Mouse (Mus musculus) embryonic facial prominence, embryonic 13.5 days (tissue): Measurements from ENCODE around the gene Cda. TPM values are rescaled to one million over a fixed set of nuclear protein-coding genes. Genes with fewer than 3 reads are reported as not detected.

ENCODE experiments used
- ATAC-seq: fragments of 200-750 bp; cut with Nextera tagmentation; 2 replicates; pipeline ENCODE4 v1.8.0; 2017; ENCODE audit warnings: low read depth; ENCODE audit not compliant: insufficient number of reproducible peaks, insufficient read depth, low FRiP score, low TSS enrichment
- H3K27ac ChIP-seq: fragments of 300-500 bp; sonication (generic); 2 replicates; pipeline ENCODE4 v1.5.1; 2015; ENCODE audit warnings: moderate library complexity, mild to moderate bottlenecking, inconsistent platforms
- H3K27me3 ChIP-seq: fragments of 300-500 bp; sonication (generic); 2 replicates; pipeline ENCODE4 v1.6.1; 2015; ENCODE audit warnings: mild to moderate bottlenecking, inconsistent platforms
- H3K36me3 ChIP-seq: fragments of 300-500 bp; sonication (generic); 2 replicates; pipeline ENCODE4 v1.6.1; 2015; ENCODE audit warnings: mild to moderate bottlenecking, inconsistent platforms
- H3K4me1 ChIP-seq: fragments of 300-500 bp; sonication (generic); 2 replicates; pipeline ENCODE4 v1.6.1; 2015; ENCODE audit warnings: inconsistent platforms
- H3K4me2 ChIP-seq: fragments of 300-500 bp; sonication (generic); 2 replicates; pipeline ENCODE4 v1.6.1; 2015; ENCODE audit warnings: moderate library complexity, mild to moderate bottlenecking, inconsistent platforms
- H3K4me3 ChIP-seq: fragments of 300-500 bp; sonication (generic); 2 replicates; pipeline ENCODE4 v1.5.1; 2015; ENCODE audit warnings: mild to moderate bottlenecking, inconsistent platforms
- H3K9ac ChIP-seq: fragments of 300-500 bp; sonication (generic); 2 replicates; pipeline ENCODE4 v1.6.1; 2015; ENCODE audit warnings: mild to moderate bottlenecking, inconsistent platforms
- H3K9me3 ChIP-seq: fragments of 300-500 bp; sonication (generic); 2 replicates; pipeline ENCODE4 v1.6.1; 2016; ENCODE audit warnings: inconsistent platforms
- WGBS: fragments of 180-500 bp; shearing (Covaris S2); methylation state at CpG from one replicate; pipeline ENCODE4 v1.1.7; 2015; ENCODE audit warnings: mixed read lengths; 5-methylcytosine and 5-hydroxymethylcytosine counted together
- polyA plus RNA-seq: library from polyadenylated mRNA; unstranded; fragments of >200 nt; fragmentation: Nextera tagmentation; extraction: Ambion mirVana; gene quantifications from 2 replicates; pipeline ENCODE4 v1.2.1, GENCODE M21; 2015

The Cda gene
- polyA plus RNA-seq, 1 experiment from 2014 or later: 4.1 TPM

DNA sequence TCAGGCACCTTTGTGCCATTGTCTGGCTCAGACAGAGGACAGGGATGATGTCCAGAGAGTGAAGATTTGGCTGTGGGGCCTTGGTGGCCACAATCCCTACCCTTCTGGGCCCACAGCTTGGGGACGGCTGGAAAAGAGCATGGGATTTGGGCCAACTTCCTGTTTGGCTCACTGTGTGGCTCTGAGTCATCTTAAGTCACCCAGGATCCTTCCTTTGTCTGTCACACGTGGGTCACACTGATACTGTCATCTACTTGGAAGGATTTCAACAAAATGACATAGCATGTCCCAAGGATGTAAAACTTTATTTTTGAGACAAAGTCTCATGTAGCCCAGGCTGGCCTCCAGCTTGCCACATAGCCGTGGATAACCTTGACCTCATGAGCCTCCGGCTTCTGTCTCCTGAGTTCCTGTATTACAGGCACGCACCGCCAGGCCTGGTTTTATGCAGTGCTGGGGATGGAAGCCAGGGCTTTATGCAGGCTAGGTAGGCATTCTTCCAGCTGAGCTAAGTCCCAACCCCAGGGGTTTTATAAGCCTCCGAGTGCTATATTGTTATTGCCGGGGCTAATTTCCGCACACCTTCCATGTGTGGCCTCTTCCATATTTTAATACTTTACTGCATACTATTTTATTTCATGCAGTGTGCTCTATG, 22.8 kb downstream of the Cda start:
- no peak for ATAC-seq
- no peak overlapping the region for H3K4me2 ChIP-seq
- H3K9ac ChIP-seq: no peak overlapping the region
- H3K4me1 ChIP-seq: peaks cover 5% of the 10 kb centered on the region
- no peaks in the 10 kb centered on the region for H3K27me3 ChIP-seq
- no peak overlapping the region for H3K27ac ChIP-seq
- 81% methylated on average over 9 of the region's 9 CpGs for WGBS
- no peaks in the 10 kb centered on the region for H3K9me3 ChIP-seq
- H3K36me3 ChIP-seq: no peaks in the 10 kb centered on the region
- no peak overlapping the region for H3K4me3 ChIP-seq

DNA sequence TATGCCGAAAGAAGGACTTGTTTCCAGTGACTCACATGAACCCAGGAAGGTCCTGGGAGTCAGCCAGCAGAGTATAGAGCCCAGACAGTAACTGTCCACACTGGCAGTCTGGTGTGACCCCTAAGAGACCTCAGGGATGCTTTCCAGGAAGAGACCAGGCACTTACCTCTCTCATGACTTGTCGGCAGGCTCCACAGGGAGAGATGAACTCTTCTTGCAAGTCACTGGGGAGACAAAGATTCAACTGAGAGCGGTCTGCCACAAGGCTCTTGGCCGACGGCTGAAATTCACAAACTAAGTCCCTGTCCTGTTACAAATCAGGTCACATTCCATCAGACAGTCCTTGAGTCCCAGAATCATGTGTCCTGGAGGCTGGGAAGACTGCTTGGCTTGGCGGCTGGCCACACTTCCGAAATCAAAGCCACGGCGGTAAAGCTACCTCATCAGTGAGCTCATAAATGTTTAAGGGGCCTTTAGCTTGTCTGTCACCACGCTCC, 24.4 kb downstream of the Cda start:
- no peak for ATAC-seq
- no peak overlapping the region for H3K4me2 ChIP-seq
- no peaks in the 10 kb centered on the region for H3K9me3 ChIP-seq
- no peaks in the 10 kb centered on the region for H3K36me3 ChIP-seq
- H3K27me3 ChIP-seq: no peaks in the 10 kb centered on the region
- no peak overlapping the region for H3K27ac ChIP-seq
- no peak overlapping the region for H3K9ac ChIP-seq
- 69% methylated on average over 10 of the region's 10 CpGs for WGBS
- peaks cover 8% of the 10 kb centered on the region for H3K4me1 ChIP-seq
- H3K4me3 ChIP-seq: no peak overlapping the region

DNA sequence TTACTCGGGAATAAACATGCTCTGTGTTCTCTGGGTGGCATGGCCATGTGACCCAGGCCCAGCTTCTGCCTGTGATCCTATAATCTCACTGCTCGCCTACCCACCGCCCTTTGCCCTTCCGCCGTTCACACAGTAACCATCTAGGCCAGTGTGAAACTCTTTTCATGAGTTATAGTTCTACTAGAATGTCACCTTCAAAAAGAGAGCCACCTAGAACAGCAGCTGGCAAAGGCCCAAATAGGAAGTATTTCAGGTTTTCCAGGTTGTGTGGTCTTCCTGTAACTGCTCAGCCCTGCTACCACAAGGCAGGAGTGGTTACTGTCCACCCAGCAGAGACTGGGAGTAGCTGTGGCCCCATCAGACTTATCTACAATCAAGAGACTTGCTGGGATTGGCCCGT, 25.0 kb downstream of the Cda start:
- Histone ChIP-seq H3K27ac (no peak overlapping the region), H3K9ac (no peak overlapping the region), H3K4me3 (no peak overlapping the region), H3K4me2 (no peak overlapping the region), H3K27me3 (no peaks in the 10 kb centered on the region), H3K4me1 (peaks cover 8% of the 10 kb centered on the region), H3K9me3 (no peaks in the 10 kb centered on the region), H3K36me3 (no peaks in the 10 kb centered on the region)
- no peak for ATAC-seq
- WGBS: 83% methylated on average over 6 of the region's 6 CpGs

DNA sequence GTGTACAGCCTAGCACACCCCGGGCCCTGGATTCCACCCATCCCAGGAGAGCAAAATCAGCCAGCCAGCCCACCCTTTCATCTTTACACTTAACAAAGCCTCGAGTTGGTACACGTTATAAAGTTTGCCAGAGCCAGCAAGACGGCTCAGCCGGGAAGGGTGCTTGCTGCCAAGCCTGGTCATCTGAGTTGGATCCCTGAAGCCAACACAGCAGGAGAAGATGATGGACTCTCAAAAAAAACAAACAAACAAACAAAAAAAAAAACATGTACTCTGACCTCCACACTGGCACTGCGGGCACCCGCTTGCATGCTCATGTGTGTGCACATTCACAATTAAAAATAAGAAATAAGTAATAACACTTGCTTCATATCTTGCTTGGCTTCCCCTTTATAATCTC, 25.7 kb downstream of the Cda start:
- no peak overlapping the region for H3K4me2 ChIP-seq
- no peaks in the 10 kb centered on the region for H3K27me3 ChIP-seq
- H3K4me1 ChIP-seq: peaks cover 8% of the 10 kb centered on the region
- H3K27ac ChIP-seq: no peak overlapping the region
- H3K4me3 ChIP-seq: no peak overlapping the region
- no peaks in the 10 kb centered on the region for H3K9me3 ChIP-seq
- ATAC-seq: no peak
- no peaks in the 10 kb centered on the region for H3K36me3 ChIP-seq
- 74% methylated on average over 7 of the region's 7 CpGs for WGBS
- no peak overlapping the region; the same call in 1 of the 2 replicates for H3K9ac ChIP-seq

DNA sequence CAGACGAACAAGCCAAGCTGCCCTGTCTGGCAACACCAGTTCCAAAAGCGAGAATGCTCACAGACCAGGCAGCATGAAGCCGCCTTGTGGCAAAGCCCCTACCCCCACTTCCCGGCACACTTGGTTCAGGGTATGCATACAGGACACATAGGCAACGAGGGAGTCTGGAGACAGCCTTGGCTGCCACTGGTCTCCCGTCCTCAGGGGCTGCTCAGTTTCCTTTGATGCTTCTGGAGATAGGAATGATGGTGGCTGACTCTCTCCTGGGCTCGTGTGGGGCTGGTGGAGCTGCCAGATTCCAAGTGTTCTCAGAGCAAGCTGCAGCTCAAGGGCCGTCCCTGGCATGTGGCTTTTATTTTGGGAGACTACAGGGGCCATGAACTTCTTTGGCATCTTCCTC, 26.4 kb downstream of the Cda start:
- Histone ChIP-seq H3K4me2 (no peak overlapping the region), H3K27ac (no peak overlapping the region), H3K9ac (peak overlapping the region; percentile 36; the same call in 1 of the 2 replicates), H3K4me3 (no peak overlapping the region), H3K36me3 (no peaks in the 10 kb centered on the region), H3K27me3 (no peaks in the 10 kb centered on the region), H3K9me3 (no peaks in the 10 kb centered on the region), H3K4me1 (peaks cover 8% of the 10 kb centered on the region)
- 47% methylated on average over 8 of the region's 8 CpGs for WGBS
- no peak for ATAC-seq

DNA sequence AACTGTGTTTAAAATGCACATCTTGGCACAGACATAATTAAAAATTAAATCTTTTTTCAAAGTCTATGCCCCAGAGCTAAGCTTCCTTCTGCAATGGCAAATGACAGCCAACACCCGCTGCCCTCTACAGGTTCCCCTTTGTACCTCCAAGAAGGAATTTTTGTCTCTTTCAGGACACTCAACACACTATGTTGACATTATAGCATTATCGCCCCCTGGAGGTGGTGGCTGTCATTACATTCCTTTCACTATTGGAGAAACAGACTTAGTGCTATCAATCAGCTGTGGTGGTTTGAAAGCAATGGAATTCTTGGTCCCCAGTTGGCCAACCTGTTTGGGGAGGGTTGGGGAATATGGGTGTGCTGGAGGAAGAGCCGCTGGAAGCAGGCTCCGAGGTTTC, 27.8 kb downstream of the Cda start:
- 27% methylated on average over 4 of the region's 4 CpGs for WGBS
- H3K27me3 ChIP-seq: no peaks in the 10 kb centered on the region
- H3K36me3 ChIP-seq: no peaks in the 10 kb centered on the region
- H3K27ac ChIP-seq: no peak overlapping the region
- no peak overlapping the region for H3K9ac ChIP-seq
- peaks cover 8% of the 10 kb centered on the region for H3K4me1 ChIP-seq
- no peak overlapping the region for H3K4me3 ChIP-seq
- no peak for ATAC-seq
- no peak overlapping the region for H3K4me2 ChIP-seq
- no peaks in the 10 kb centered on the region for H3K9me3 ChIP-seq

DNA sequence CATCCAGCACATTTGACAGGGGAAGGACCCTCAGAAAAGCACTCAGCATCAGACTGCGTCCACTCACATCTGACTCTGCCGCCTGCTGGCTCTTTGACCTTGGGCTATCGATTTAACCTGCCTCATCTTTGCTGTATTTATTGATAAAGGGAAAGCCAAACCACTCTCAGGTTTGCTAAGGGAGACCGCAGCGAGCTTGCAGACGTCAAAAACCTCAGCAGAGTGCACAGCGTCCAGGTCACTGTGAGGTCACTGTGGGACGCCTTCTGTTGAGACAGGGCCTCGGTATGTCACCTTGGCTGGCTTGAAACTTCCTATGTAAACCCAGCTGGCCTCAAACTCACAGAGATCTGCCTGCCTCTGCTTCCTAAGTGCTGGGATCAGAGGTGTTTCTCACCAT, 30.5 kb downstream of the Cda start:
- no peaks in the 10 kb centered on the region for H3K9me3 ChIP-seq
- H3K27me3 ChIP-seq: peaks cover 2% of the 10 kb centered on the region; the same call in 1 of the 2 replicates
- peaks cover 8% of the 10 kb centered on the region for H3K4me1 ChIP-seq
- no peak overlapping the region for H3K27ac ChIP-seq
- no peaks in the 10 kb centered on the region for H3K36me3 ChIP-seq
- no peak overlapping the region for H3K4me2 ChIP-seq
- no peak overlapping the region for H3K9ac ChIP-seq
- no peak overlapping the region for H3K4me3 ChIP-seq
- WGBS: 73% methylated on average over 9 of the region's 9 CpGs
- ATAC-seq: no peak

DNA sequence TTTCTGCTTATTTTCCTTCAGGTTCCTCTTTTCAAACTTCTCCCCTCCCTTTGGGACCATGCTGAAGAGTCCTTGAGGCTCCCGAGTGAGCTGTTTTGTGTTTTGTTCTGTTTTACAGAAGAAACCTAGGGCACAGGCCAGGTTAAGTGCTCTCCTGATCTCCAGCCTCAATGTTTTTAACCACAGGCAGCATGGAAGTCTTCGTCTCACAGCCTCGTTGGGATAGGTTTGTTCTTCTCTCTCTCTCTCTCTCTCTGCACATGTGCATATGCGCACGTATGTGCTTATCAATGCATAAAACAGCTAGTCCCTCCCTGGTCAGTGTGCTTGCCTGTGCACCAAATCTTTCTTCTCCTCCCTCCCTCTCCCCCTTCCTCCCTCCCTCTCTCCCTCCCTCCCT, 30.9 kb downstream of the Cda start:
- H3K36me3 ChIP-seq: no peaks in the 10 kb centered on the region
- ATAC-seq: no peak
- H3K9ac ChIP-seq: no peak overlapping the region
- H3K9me3 ChIP-seq: no peaks in the 10 kb centered on the region
- peaks cover 7% of the 10 kb centered on the region for H3K27me3 ChIP-seq
- H3K4me1 ChIP-seq: peaks cover 8% of the 10 kb centered on the region
- 64% methylated on average over 5 of the region's 5 CpGs for WGBS
- H3K4me2 ChIP-seq: no peak overlapping the region
- H3K27ac ChIP-seq: no peak overlapping the region
- H3K4me3 ChIP-seq: no peak overlapping the region

DNA sequence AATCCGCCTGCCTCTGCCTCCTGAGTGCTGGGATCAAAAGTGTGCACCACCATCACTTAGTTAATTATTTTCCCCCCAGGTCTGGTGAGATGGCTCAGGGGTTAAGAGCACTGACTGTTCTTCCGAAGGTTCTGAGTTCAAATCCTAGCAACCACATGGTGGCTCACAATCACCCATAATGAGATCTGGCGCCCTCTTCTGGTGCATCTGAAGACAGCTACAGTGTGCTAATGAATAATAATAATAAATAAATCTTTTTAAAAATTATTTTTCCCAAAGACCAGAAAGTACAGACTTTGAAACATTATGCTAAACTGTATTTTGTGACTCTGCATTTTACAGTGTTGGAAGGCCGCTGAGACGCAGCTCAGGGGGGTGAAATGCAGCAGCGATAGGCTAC, 32.1 kb downstream of the Cda start:
- Histone ChIP-seq H3K4me2 (no peak overlapping the region), H3K9ac (no peak overlapping the region), H3K4me1 (peaks cover 3% of the 10 kb centered on the region; the same call in 1 of the 2 replicates), H3K36me3 (no peaks in the 10 kb centered on the region), H3K27me3 (peaks cover 18% of the 10 kb centered on the region), H3K9me3 (no peaks in the 10 kb centered on the region), H3K4me3 (no peak overlapping the region), H3K27ac (no peak overlapping the region)
- 85% methylated on average over 6 of the region's 6 CpGs for WGBS
- no peak for ATAC-seq

DNA sequence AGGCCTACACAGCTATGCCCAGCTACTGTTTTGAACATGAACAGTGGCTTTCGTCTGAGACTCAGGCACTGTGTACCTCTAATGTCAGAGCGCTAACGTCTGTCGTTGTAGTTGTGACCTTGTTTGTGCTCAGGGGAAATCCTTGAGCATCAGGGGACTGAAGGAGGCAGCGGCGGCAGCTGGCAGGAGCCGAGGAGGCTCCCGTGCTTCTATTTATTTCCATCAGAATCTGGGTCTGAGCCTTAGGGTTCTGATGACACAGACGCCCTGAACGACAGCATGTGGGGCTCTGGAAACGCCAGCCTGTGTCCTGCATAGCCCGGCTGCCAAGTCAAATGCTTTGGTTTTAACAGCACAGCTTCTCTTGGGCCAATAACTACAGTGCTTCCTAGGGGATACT, 32.8 kb downstream of the Cda start:
- ATAC-seq: no peak

DNA sequence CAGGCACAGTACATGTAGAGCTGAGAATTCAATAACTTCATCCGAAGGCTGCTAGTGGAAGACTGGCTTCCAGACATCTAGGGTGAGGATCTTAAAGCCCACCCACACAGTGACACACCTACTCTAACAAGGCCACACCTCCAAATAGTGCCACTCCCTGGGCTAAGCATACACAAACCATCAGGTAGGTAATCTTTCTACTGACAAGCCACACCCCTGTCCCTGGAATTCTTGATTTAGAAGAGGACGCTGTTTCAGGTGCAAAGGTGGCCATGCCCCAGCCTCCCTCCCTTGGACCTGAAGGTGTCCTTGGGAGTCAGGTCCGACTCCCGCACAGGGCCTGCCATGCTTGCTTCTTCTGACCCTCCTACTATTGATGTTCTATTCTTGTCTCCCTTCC, 34.7 kb downstream of the Cda start:
- Histone ChIP-seq H3K27ac (no peak overlapping the region), H3K36me3 (no peaks in the 10 kb centered on the region), H3K4me1 (peaks cover 6% of the 10 kb centered on the region; the same call in 1 of the 2 replicates), H3K9me3 (no peaks in the 10 kb centered on the region), H3K4me2 (no peak overlapping the region), H3K27me3 (peaks cover 18% of the 10 kb centered on the region), H3K9ac (no peak overlapping the region), H3K4me3 (no peak overlapping the region)
- no peak for ATAC-seq
- WGBS: 83% methylated on average over 4 of the region's 4 CpGs

More for the DNA sequence above, 32.8 kb downstream of the Cda start:
- no peak overlapping the region for H3K9ac ChIP-seq
- H3K9me3 ChIP-seq: no peaks in the 10 kb centered on the region
- H3K27ac ChIP-seq: no peak overlapping the region
- H3K4me3 ChIP-seq: no peak overlapping the region
- 83% methylated on average over 12 of the region's 12 CpGs for WGBS
- H3K27me3 ChIP-seq: peaks cover 18% of the 10 kb centered on the region
- H3K4me2 ChIP-seq: no peak overlapping the region
- no peaks in the 10 kb centered on the region for H3K36me3 ChIP-seq
- H3K4me1 ChIP-seq: peaks cover 8% of the 10 kb centered on the region; the same call in 1 of the 2 replicates

DNA sequence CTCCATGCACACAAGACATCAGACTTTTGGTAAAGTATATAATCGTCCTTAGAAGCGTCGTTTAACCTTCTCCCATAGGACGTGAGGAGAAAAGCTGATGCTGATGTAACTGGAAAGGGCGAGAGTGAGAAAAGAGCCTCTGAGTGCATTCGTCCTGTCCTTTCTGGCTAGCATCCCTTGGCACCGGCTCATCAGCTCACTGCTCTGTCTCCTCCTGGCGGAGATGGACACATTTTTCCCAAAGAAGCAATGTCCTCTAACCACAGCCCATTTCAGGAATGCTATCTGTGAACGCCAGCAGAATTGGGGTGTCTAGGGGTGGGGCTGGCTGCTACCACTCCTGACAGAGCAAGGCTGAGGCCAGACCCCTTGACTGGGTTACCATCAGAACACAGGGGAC, 36.1 kb downstream of the Cda start:
- Histone ChIP-seq H3K4me3 (no peak overlapping the region), H3K9ac (no peak overlapping the region), H3K4me1 (peaks cover 9% of the 10 kb centered on the region), H3K4me2 (no peak overlapping the region), H3K27me3 (peaks cover 18% of the 10 kb centered on the region), H3K9me3 (no peaks in the 10 kb centered on the region), H3K36me3 (no peaks in the 10 kb centered on the region), H3K27ac (no peak overlapping the region)
- no peak for ATAC-seq
- 79% methylated on average over 9 of the region's 9 CpGs for WGBS
